Mouse (Mus musculus): ENCODE measurements around the gene Flnb. TPM values are rescaled to one million over a fixed set of nuclear protein-coding genes. Genes with fewer than 3 reads are reported as not detected.
A peak's percentile ranks its signal among the peaks of the same experiment; 100 is the strongest.

The Flnb gene
- polyA plus RNA-seq, 1 experiment, result 4.2 TPM

GRCm38 (mm10) chr14:7945261-7945660, 127.5 kb downstream of the Flnb start:
- Histone ChIP-seq H3K4me3 (replicated peaks) (peak overlapping the region; percentile 8), H3K9me3 (no peaks in the 10 kb centered on the region), H3K36me3 (replicated peaks; ENCODE audit: low read length) (peaks cover 10% of the 10 kb centered on the region), H3K27me3 (replicated peaks) (peaks cover 2% of the 10 kb centered on the region), H3K4me1 (peaks cover 32% of the 10 kb centered on the region)
- TF ChIP-seq FLI1 (IDR thresholded peaks at IDR 0.05; ENCODE audit: low read length), result no peak
- TF ChIP-seq GATA1 (IDR thresholded peaks at IDR 0.05; ENCODE audit: borderline replicate concordance, low read length), result no peak

GRCm38 (mm10) chr14:7951234-7951633, 133.5 kb downstream of the Flnb start:
- H3K36me3 ChIP-seq (replicated peaks; ENCODE audit: low read length), result peaks cover 4% of the 10 kb centered on the region
- H3K4me3 ChIP-seq (replicated peaks), result no peak overlapping the region
- TF ChIP-seq GATA1 (IDR thresholded peaks at IDR 0.05; ENCODE audit: borderline replicate concordance, low read length), result no peak
- TF ChIP-seq FLI1 (IDR thresholded peaks at IDR 0.05; ENCODE audit: low read length), result no peak

GRCm38 (mm10) chr14:7952610-7953254, 135.0 kb downstream of the Flnb start:
- H3K9me3 ChIP-seq, result no peaks in the 10 kb centered on the region
- no peak for TF ChIP-seq GATA1 (IDR thresholded peaks at IDR 0.05; ENCODE audit: borderline replicate concordance, low read length)
- TF ChIP-seq FLI1 (IDR thresholded peaks at IDR 0.05; ENCODE audit: low read length), result no peak

More at GRCm38 (mm10) chr14:7951234-7951633, 133.5 kb downstream of the Flnb start:
- no peaks in the 10 kb centered on the region for H3K9me3 ChIP-seq
- peaks cover 8% of the 10 kb centered on the region for H3K27me3 ChIP-seq (replicated peaks)
- no peaks in the 10 kb centered on the region for H3K4me1 ChIP-seq

GRCm38 (mm10) chr14:7954071-7954471, 136.3 kb downstream of the Flnb start:
- TF ChIP-seq GATA1 (IDR thresholded peaks at IDR 0.05; ENCODE audit: borderline replicate concordance, low read length), result no peak
- peaks cover 20% of the 10 kb centered on the region for H3K27me3 ChIP-seq (replicated peaks)
- no peaks in the 10 kb centered on the region for H3K9me3 ChIP-seq
- H3K4me3 ChIP-seq (replicated peaks), result no peak overlapping the region
- peaks cover 4% of the 10 kb centered on the region for H3K36me3 ChIP-seq (replicated peaks; ENCODE audit: low read length)
- H3K4me1 ChIP-seq, result 0 out of 2 replicates have a peak, but pooled peaks cover 3% of the 10 kb centered on the region

More at GRCm38 (mm10) chr14:7952610-7953254, 135.0 kb downstream of the Flnb start:
- H3K4me3 ChIP-seq (replicated peaks), result no peak overlapping the region
- H3K36me3 ChIP-seq (replicated peaks; ENCODE audit: low read length), result peaks cover 4% of the 10 kb centered on the region
- peaks cover 20% of the 10 kb centered on the region for H3K27me3 ChIP-seq (replicated peaks)
- H3K4me1 ChIP-seq, result no peaks in the 10 kb centered on the region

- Histone ChIP-seq H3K4me1 (0 out of 2 replicates have a peak, but pooled peaks cover 3% of the 10 kb centered on the region), H3K36me3 (replicated peaks; ENCODE audit: low read length) (no peaks in the 10 kb centered on the region), H3K9me3 (no peaks in the 10 kb centered on the region), H3K27me3 (replicated peaks) (peaks cover 20% of the 10 kb centered on the region), H3K4me3 (replicated peaks) (no peak overlapping the region)
- TF ChIP-seq GATA1 (IDR thresholded peaks at IDR 0.05; ENCODE audit: borderline replicate concordance, low read length), result no peak
- no peak for TF ChIP-seq FLI1 (IDR thresholded peaks at IDR 0.05; ENCODE audit: low read length)
Observed at GRCm38 (mm10) chr14:7956427-7956826, 138.7 kb downstream of the Flnb start.

- H3K9me3 ChIP-seq, result no peaks in the 10 kb centered on the region
- TF ChIP-seq FLI1 (IDR thresholded peaks at IDR 0.05; ENCODE audit: low read length), result no peak
- TF ChIP-seq GATA1 (IDR thresholded peaks at IDR 0.05; ENCODE audit: borderline replicate concordance, low read length), result no peak
- H3K27me3 ChIP-seq (replicated peaks), result peaks cover 22% of the 10 kb centered on the region
- no peaks in the 10 kb centered on the region for H3K36me3 ChIP-seq (replicated peaks; ENCODE audit: low read length)
- H3K4me1 ChIP-seq, result 0 out of 2 replicates have a peak, but pooled peaks cover 3% of the 10 kb centered on the region
- no peak within 1 kb of the TSS for H3K4me3 ChIP-seq (replicated peaks)
Observed at GRCm38 (mm10) chr14:7957049-7957448, 139.3 kb downstream of the Flnb start, which contains the start of gene Gm45521. Gm45521 (plus strand) TSS chr14:7957288.

GRCm38 (mm10) chr14:7960616-7961015, 142.9 kb downstream of the Flnb start:
- no peak overlapping the region for H3K4me3 ChIP-seq (replicated peaks)
- H3K27me3 ChIP-seq (replicated peaks), result peaks cover 19% of the 10 kb centered on the region
- H3K9me3 ChIP-seq, result no peaks in the 10 kb centered on the region
- TF ChIP-seq GATA1 (IDR thresholded peaks at IDR 0.05; ENCODE audit: borderline replicate concordance, low read length), result no peak
- TF ChIP-seq FLI1 (IDR thresholded peaks at IDR 0.05; ENCODE audit: low read length), result no peak
- H3K4me1 ChIP-seq, result 0 out of 2 replicates have a peak, but pooled peaks cover 6% of the 10 kb centered on the region
- H3K36me3 ChIP-seq (replicated peaks; ENCODE audit: low read length), result no peaks in the 10 kb centered on the region

GRCm38 (mm10) chr14:7961714-7962113, 144.0 kb downstream of the Flnb start:
- H3K4me1 ChIP-seq, result peaks cover 7% of the 10 kb centered on the region; the same call in 1 of the 2 replicates
- H3K4me3 ChIP-seq (replicated peaks), result no peak overlapping the region
- peaks cover 14% of the 10 kb centered on the region for H3K27me3 ChIP-seq (replicated peaks)
- no peak for TF ChIP-seq FLI1 (IDR thresholded peaks at IDR 0.05; ENCODE audit: low read length)
- no peak for TF ChIP-seq GATA1 (IDR thresholded peaks at IDR 0.05; ENCODE audit: borderline replicate concordance, low read length)
- no peaks in the 10 kb centered on the region for H3K9me3 ChIP-seq
- no peaks in the 10 kb centered on the region for H3K36me3 ChIP-seq (replicated peaks; ENCODE audit: low read length)

- Histone ChIP-seq H3K4me3 (replicated peaks) (no peak overlapping the region), H3K36me3 (replicated peaks; ENCODE audit: low read length) (no peaks in the 10 kb centered on the region), H3K4me1 (peaks cover 12% of the 10 kb centered on the region; the same call in 1 of the 2 replicates), H3K27me3 (replicated peaks) (peaks cover 9% of the 10 kb centered on the region), H3K9me3 (no peaks in the 10 kb centered on the region)
- TF ChIP-seq GATA1 (IDR thresholded peaks at IDR 0.05; ENCODE audit: borderline replicate concordance, low read length) (no peak), FLI1 (IDR thresholded peaks at IDR 0.05; ENCODE audit: low read length) (no peak)
Observed at GRCm38 (mm10) chr14:7962626-7963025, 144.9 kb downstream of the Flnb start.

- no peaks in the 10 kb centered on the region for H3K9me3 ChIP-seq
- H3K27me3 ChIP-seq (replicated peaks), result peaks cover 7% of the 10 kb centered on the region
- H3K4me3 ChIP-seq (replicated peaks), result no peak overlapping the region
- no peaks in the 10 kb centered on the region for H3K36me3 ChIP-seq (replicated peaks; ENCODE audit: low read length)
- H3K4me1 ChIP-seq, result peaks cover 12% of the 10 kb centered on the region; the same call in 1 of the 2 replicates
- TF ChIP-seq GATA1 (IDR thresholded peaks at IDR 0.05; ENCODE audit: borderline replicate concordance, low read length) (no peak), FLI1 (IDR thresholded peaks at IDR 0.05; ENCODE audit: low read length) (no peak)
Observed at GRCm38 (mm10) chr14:7963160-7963559, 145.4 kb downstream of the Flnb start.

Data from megakaryocyte, embryonic 14.5 days (primary cell).